Mouse (Mus musculus) G1E (cell line): ENCODE results near the gene Foxe3.

Experiments used
- CTCF ChIP-seq: IDR thresholded peaks from 2 replicates; pipeline ENCODE4 v1.5.1; 2012; ENCODE audit warnings: low read depth, low read length, inconsistent platforms, mixed read lengths
- GATA1 ChIP-seq: IDR thresholded peaks from 2 replicates; pipeline ENCODE4 v1.6.1; 2012; ENCODE audit warnings: borderline replicate concordance, low read length, inconsistent platforms, mixed read lengths
- POLR2AphosphoS5 ChIP-seq: IDR thresholded peaks from 2 replicates; pipeline ENCODE4 v1.6.1; 2012; ENCODE audit warnings: low read depth, low read length, inconsistent platforms; ENCODE audit not compliant: insufficient replicate concordance
- TAL1 ChIP-seq: conservative IDR thresholded peaks from 2 replicates; pipeline ENCODE4 v1.6.1; 2012; ENCODE audit warnings: low read depth, low read length, inconsistent platforms, mixed read lengths

- TF ChIP-seq CTCF = no peak
- no peak for TF ChIP-seq TAL1
- no peak for TF ChIP-seq GATA1
- TF ChIP-seq POLR2AphosphoS5 = no peak
Measured at GRCm38 (mm10) chr4:114905969-114906680, 19.7 kb downstream of the Foxe3 start.
